Mouse (Mus musculus) activated CD4-positive, CD25-positive, alpha-beta regulatory T cell, adult 4 months (primary cell): Measurements from ENCODE around the gene H3f3b. TPM values are rescaled to one million over a fixed set of nuclear protein-coding genes. Genes with fewer than 3 reads are reported as not detected.

Experiments used
- ATAC-seq: one replicate; pipeline ENCODE4 v1.8.0; 2017
- polyA plus RNA-seq, 2 experiments: library from polyadenylated mRNA; unstranded; fragments of 100-300 nt; shearing (Covaris generic); gene quantifications; one replicate each; pipeline ENCODE4 v1.2.1; 2017

H3f3b gene
- polyA plus RNA-seq, result 1,000 to 10,000 TPM; 1,520 to 1,873 TPM

DNA sequence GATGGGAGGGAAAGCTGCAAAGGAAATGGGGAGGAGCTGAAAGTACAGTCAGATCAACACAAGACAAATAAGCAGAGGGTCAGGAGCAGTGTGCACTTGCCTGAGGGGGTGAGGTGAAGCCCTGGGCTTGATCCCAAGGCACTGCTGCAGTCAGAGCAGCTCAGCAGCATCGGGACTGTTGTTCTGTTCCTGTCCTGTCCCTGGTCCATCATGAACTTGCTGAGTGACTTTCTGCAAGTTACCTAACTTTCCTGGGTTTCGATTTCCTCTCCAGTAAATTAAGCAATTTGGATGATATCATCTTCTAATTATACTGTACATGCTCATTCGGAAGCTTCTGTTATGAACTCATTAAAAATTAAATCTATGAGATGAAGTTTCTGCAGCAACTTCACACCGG lies at the start of gene H3f3b:
TSS of gene H3f3b (minus strand) at position 207 of the 400 bp plus-strand sequence.
- no peak for ATAC-seq

DNA sequence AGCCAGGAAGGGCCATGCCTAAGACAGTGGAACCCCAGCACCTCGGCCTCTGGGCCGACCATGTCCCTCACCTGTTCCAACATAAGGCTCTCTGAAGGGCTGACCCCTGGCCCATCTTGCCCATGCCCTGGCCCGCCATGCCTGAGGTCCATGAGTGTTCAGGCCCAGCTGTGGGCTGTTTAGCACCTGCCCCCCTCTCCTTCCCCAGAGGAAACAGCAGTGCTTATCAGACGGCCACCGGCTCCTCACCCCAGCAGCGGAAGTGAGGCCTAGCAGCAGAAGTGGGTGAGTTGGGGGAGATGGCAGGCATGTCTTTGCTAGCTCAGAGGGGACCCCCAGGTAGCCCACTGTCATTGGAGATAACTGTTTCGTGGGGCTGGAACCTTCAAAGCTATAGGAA lies 49.1 kb upstream of the H3f3b start:
- ATAC-seq, result peak; percentile 50

- ATAC-seq, result no peak
These were observed 48.4 kb upstream of the H3f3b start for GRCm38 (mm10) chr11:116076266-116076540.

DNA sequence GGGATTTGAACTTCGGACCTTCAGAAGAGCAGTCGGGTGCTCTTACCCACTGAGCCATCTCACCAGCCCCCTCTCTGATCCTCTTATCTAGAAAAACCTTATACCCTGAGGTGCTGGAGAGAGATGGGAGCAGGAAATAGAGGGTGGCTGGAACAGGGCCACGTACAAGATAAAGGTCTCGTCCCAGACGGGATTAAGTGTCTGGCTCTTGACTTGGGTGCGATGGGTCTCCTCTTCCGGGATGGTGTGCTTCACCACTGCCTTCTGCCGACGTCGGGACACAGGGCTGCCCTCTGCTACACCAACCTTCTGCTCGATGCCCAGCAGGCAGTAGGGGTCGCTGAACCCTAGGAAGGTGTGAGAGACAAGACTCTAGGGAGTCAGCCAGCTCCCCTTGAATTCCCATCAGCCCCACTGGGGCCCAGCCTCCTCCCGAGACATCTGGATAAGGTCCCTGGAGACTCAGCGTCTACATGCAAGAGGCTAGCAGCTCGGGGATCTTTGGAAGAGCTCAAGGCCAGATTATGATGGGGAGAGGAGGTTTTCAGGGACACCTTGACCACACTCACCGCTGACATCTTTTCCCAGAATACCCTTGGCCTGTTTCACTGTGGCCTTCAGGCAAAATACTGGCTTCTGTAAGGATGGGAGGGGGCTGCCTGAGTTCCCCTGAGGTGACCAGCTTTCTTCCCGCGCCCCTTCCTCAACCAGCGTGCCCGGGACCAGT lies 47.9 kb upstream of the H3f3b start:
- no peak for ATAC-seq

GRCm38 (mm10) chr11:116074436-116074991 lies 46.8 kb upstream of the H3f3b start:
- no peak for ATAC-seq

- ATAC-seq, result no peak
These were observed 44.8 kb upstream of the H3f3b start for GRCm38 (mm10) chr11:116072608-116073007.

- peak; percentile 72 for ATAC-seq
These were observed 43.7 kb upstream of the H3f3b start for GRCm38 (mm10) chr11:116071510-116071909.

GRCm38 (mm10) chr11:116065345-116065744 lies 37.6 kb upstream of the H3f3b start:
- ATAC-seq, result no peak

- no peak for ATAC-seq
These were observed 36.6 kb upstream of the H3f3b start for GRCm38 (mm10) chr11:116064187-116064867.

GRCm38 (mm10) chr11:116063562-116063961 lies 35.8 kb upstream of the H3f3b start:
- ATAC-seq, result no peak

DNA sequence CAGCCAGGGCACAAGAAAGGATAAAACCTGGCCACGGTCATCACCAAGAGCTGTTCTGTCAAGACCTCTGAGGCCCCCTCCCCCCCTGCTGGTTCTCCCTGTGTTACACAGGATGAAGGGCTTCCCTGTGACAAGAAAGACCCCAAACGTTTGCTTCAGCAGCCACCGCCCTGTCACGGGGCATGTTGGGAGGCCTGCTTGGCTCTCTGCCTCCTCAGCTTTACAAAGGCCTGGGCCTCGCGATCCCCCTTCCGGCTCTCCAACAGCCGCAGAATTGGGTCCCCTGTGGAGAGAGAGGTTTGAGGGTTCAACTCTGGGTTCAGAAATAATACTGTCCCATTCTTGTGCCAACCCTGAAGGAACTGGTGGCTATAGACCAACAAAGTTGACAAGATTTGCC lies 34.8 kb upstream of the H3f3b start:
- no peak for ATAC-seq

DNA sequence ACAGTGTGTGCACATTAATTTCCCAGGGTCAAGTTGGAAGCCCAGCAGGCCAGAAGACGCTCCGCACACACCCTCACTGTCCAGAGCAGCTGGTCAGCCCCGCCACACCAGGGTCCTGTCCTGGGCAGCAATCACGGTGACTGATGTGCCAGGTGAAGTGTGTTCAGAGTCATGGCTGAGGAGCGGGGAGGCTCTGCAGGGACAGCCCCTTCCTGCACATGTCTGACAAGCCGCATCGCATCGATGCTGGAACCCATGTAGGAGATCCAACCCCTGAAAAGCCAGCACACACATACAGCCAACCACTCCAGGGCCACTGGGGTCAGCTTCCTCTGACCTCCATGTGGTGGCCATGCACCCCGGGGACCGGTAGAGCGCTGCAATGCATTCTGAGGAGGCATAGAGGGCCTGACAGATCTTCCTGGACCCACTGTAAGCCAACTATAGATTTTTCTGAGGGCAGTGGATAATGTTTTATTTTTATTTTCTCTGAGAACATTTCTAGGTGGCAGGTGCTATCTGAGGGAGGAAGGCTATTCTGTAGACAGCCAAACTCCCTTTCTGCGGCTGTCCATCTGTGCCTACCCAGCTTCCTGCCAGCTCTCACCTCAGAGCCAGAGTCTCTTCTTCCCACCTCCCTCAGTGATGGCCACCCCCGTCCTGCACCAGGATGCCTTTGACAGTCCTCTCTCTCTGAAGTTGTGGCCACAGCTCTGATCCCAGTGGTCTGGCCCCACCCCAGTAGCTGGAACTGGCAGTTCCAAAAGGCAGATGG lies 34.1 kb upstream of the H3f3b start:
- ATAC-seq, result no peak

- no peak for ATAC-seq
These were observed 32.8 kb upstream of the H3f3b start for GRCm38 (mm10) chr11:116060596-116060995.

GRCm38 (mm10) chr11:116059691-116060025 lies 31.9 kb upstream of the H3f3b start:
- ATAC-seq, result no peak

DNA sequence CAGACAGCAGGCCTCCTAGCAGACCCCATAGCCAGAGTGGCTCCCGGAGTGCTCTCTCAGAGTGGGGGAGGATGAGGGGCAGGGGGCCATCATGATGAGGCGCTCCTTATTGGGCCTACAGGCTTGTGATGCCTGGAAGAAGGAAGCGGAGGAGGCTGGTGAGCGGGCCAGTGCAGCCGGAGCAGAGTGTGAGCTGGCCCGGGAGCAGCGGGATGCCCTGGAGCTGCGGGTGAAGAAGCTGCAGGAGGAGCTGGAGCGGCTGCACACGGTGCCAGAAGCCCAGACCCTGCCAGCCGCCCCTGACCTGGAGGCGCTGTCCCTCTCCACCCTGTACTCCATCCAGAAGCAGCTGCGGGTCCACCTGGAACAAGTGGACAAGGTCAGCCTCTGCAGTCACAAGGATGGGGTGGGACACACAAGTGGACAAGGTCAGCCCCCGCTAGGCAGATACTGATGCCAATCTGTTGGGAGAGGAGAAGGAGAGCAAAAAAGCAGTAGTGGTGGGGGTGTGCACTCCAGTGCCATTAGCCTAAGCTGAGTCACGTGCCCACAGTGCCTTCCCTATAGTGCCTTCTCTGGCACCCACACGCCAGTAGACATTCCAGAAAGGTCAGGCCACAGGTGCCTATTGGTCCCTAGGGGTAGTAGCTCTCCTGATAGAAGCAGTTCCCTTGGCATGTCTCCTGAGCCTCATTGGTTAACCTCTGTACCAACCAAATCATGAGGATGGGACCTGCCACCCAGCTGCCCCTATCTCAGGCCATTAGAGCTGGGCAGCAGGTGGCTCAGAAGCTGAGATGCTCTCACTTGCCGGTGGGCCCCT lies 31.3 kb upstream of the H3f3b start:
- ATAC-seq, result no peak

GRCm38 (mm10) chr11:116058022-116058614 lies 30.4 kb upstream of the H3f3b start:
- ATAC-seq, result no peak

- no peak for ATAC-seq
These were observed 29.6 kb upstream of the H3f3b start for GRCm38 (mm10) chr11:116057237-116057881.

GRCm38 (mm10) chr11:116055873-116056272 lies 28.1 kb upstream of the H3f3b start:
- ATAC-seq, result no peak

GRCm38 (mm10) chr11:116053510-116054229 lies 25.9 kb upstream of the H3f3b start:
- no peak for ATAC-seq

DNA sequence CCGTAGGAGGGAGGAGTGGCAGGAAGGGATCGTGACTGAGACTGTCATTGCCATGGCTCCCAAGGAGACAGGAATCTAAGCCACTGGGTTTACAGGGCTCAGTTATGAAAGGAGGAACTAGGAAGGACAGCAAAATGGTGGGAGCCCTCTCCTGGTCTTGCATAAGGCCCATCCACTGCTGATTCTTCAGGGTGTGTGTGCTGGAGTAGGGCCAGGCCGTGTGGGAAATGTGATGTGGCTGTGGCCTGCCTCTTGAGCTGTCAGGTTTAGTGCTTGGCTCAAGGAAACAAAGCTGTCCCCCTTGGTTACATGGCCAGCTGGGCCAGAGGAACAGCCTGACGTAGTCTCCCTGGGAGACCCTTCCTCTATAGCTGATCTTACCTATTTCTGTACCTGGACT lies 22.4 kb upstream of the H3f3b start:
- ATAC-seq, result no peak

- no peak for ATAC-seq
These were observed 21.8 kb upstream of the H3f3b start for GRCm38 (mm10) chr11:116049610-116050009.
